In the genomic region with DNA sequence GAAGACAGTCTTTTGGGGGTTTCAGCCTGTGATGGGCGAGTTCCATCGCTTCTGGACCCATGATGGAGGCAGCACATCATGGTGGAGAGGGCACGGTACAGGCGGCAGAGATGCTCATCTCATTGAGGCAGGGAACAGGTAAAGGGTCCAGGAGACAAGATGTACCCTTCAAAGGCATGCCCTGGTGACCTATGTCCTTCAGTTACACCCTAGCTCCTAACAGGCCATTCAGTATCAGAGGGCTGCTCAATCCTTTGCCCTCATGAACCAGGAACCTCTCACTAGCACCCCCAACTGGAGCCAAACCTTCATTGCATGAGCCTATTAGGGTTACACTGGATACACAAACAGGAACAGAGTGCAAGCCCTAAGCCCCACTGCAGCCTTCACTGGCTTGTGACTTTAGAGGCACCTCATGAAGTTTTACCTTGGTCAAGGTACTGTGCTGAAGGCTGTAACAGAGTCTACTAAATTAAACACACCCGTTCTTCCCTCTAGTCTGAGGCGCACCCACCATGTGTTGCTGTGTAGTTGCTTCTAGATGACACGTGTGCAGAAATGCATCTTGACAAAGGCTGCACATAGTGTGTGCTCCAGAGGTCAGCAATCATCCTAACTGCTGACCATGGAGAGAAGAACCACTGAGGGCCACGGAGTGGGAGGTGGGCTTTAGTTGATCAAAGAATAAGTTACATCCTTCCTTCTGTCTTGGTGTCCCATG, we compare ENCODE assay signal across 8 mouse cellular contexts. TPM values are rescaled to one million over a fixed set of nuclear protein-coding genes. Genes with fewer than 3 reads are reported as not detected.
A peak's percentile ranks its signal among the peaks of the same experiment; 100 is the strongest.
DNase-seq lines count a peak whose midpoint lies in the region; ATAC-seq and TF ChIP-seq lines count a peak whose summit lies in the region.

No protein-coding gene starts in this region.

- H3K4me1 ChIP-seq in embryonic facial prominence, embryonic 13.5 days, result no peaks in the 10 kb centered on the region
- H3K4me1 ChIP-seq in liver, adult 2 months (ENCODE audit: control insufficient read depth, insufficient read depth, low read length), result no peaks in the 10 kb centered on the region
- no peaks in the 10 kb centered on the region for H3K4me1 ChIP-seq in stomach, embryonic 14.5 days (ENCODE audit: control insufficient read depth, insufficient read depth, low read length)

- no peaks in the 10 kb centered on the region for H3K79me2 ChIP-seq in liver, adult 2 months (ENCODE audit: control insufficient read depth, insufficient read depth, low read length)

- no peaks in the 10 kb centered on the region for H3K9me3 ChIP-seq in embryonic facial prominence, embryonic 13.5 days
- H3K9me3 ChIP-seq in stomach, embryonic 14.5 days (ENCODE audit: control insufficient read depth, low read depth, low read length), result no peaks in the 10 kb centered on the region

- no peak overlapping the region for H3K9ac ChIP-seq in embryonic facial prominence, embryonic 13.5 days
- no peak overlapping the region for H3K9ac ChIP-seq in liver, adult 2 months (ENCODE audit: low read depth, low read length)
- H3K9ac ChIP-seq in stomach, embryonic 14.5 days (replicated peaks; ENCODE audit: low read depth, low read length), result no peak overlapping the region

- peak; percentile 47 to 70 for DNase-seq in spleen, postnatal 4 days (ENCODE audit: low spot score in 2 of 2)
- no peak for DNase-seq in spleen, postnatal 14 days (ENCODE audit: low spot score in 2 of 2)
- DNase-seq in liver, adult 2 months (ENCODE audit: extremely low read depth, low read depth, low spot score), result peak; percentile 58
- DNase-seq in frontal cortex, postnatal 25 days (ENCODE audit: low spot score in 2 of 2), result no peak
- no peak for DNase-seq in heart, postnatal 10 days
- no peak for DNase-seq in layer of hippocampus, postnatal 25 days (ENCODE audit: extremely low spot score in 1 of 2, low spot score in 1 of 2)

- H3K4me3 ChIP-seq in embryonic facial prominence, embryonic 13.5 days, result no peak overlapping the region
- H3K4me3 ChIP-seq in liver, adult 2 months (ENCODE audit: insufficient read depth, low read depth, low read length), result no peak overlapping the region
- H3K4me3 ChIP-seq in stomach, embryonic 14.5 days (ENCODE audit: low read depth, low read length), result no peak overlapping the region

- no peak; the same call in 1 of the 2 replicates for ATAC-seq in embryonic facial prominence, embryonic 13.5 days (ENCODE audit: insufficient number of reproducible peaks, insufficient read depth, low FRiP score, low TSS enrichment, low read depth)
- peak; percentile 18; the same call in 1 of the 2 replicates for ATAC-seq in stomach, embryonic 14.5 days (ENCODE audit: insufficient number of reproducible peaks, insufficient read depth, low FRiP score, low read depth)

- no peak for TF ChIP-seq POLR2A in liver, adult 2 months (IDR thresholded peaks at IDR 0.05; ENCODE audit: extremely low read depth, insufficient read depth, low read length)

- WGBS in embryonic facial prominence, embryonic 13.5 days, result 56% methylated on average over 8 of the region's 8 CpGs
- 64% methylated on average over 8 of the region's 8 CpGs for WGBS in liver, adult 2 months
- WGBS in stomach, embryonic 14.5 days, result 59% methylated on average over 8 of the region's 8 CpGs

- H3K27me3 ChIP-seq in embryonic facial prominence, embryonic 13.5 days, result 0 out of 2 replicates have a peak, but pooled peaks cover 2% of the 10 kb centered on the region
- no peaks in the 10 kb centered on the region for H3K27me3 ChIP-seq in liver, adult 2 months (ENCODE audit: control insufficient read depth, insufficient read depth, low read length)
- H3K27me3 ChIP-seq in stomach, embryonic 14.5 days (ENCODE audit: control insufficient read depth, insufficient read depth, low read length), result no peaks in the 10 kb centered on the region

- TF ChIP-seq CTCF in liver, adult 2 months (IDR thresholded peaks at IDR 0.05; ENCODE audit: low read depth, low read length), result peak; percentile 31; the same call in 1 of the 2 replicates

- intact Hi-C loops in heart, postnatal 10 days (cut with DNase I), result loop anchor here (1.0 to 2.0 kb wide), 4 partner anchors 22 to 227 kb away; no protein-coding TSS in a partner anchor

- no peak overlapping the region for H3K27ac ChIP-seq in embryonic facial prominence, embryonic 13.5 days
- no peak overlapping the region for H3K27ac ChIP-seq in liver, adult 2 months (replicated peaks; ENCODE audit: insufficient read depth, low read depth, low read length)
- no peak overlapping the region for H3K27ac ChIP-seq in stomach, embryonic 14.5 days (ENCODE audit: low read length)

- H3K4me2 ChIP-seq in embryonic facial prominence, embryonic 13.5 days, result 0 out of 2 replicates have a peak overlapping the region, but pooled peaks have one; percentile 22
- H3K4me2 ChIP-seq in stomach, embryonic 14.5 days (replicated peaks; ENCODE audit: low read depth, low read length), result no peak overlapping the region

- no peaks in the 10 kb centered on the region for H3K36me3 ChIP-seq in embryonic facial prominence, embryonic 13.5 days
- H3K36me3 ChIP-seq in liver, adult 2 months (ENCODE audit: control insufficient read depth, insufficient read depth, low read length), result no peaks in the 10 kb centered on the region
- no peaks in the 10 kb centered on the region for H3K36me3 ChIP-seq in stomach, embryonic 14.5 days (ENCODE audit: control insufficient read depth, insufficient read depth, low read length)

RNA-seq across cellular contexts. Expression of a gene that starts 10.4 kb away (rescaled TPM):
- 214 and 235 TPM in 2 replicates for polyA plus RNA-seq in embryonic facial prominence, embryonic 13.5 days (2015; fragmentation: Nextera tagmentation; extraction: Ambion mirVana)
- 2.8 and 3.8 TPM in 2 replicates for total RNA-seq in liver, adult 2 months (2014; rRNA removed)
- 0.80 TPM in 2 replicates for polyA plus RNA-seq in liver, adult 2 months (2012; rRNA removed)
- 131 and 132 TPM in 2 replicates for polyA plus RNA-seq in stomach, embryonic 14.5 days (2014; fragmentation: Nextera tagmentation; extraction: Ambion mirVana)
- total RNA-seq in heart, postnatal 10 days (2021), result 10 to 100 TPM; 44.3 to 46.4 TPM
- 1 to 10 TPM; 2.6 to 3.5 TPM for total RNA-seq in layer of hippocampus, postnatal 25 days (2021)

RNA-seq across cellular contexts. Expression of a gene that starts 16.0 kb away (rescaled TPM):
- polyA plus RNA-seq in embryonic facial prominence, embryonic 13.5 days (2015; fragmentation: Nextera tagmentation; extraction: Ambion mirVana), result 3.8 and 4.0 TPM in 2 replicates
- total RNA-seq in liver, adult 2 months (2014; rRNA removed), result 2.8 and 3.1 TPM in 2 replicates
- polyA plus RNA-seq in liver, adult 2 months (2012; rRNA removed), result 4.3 and 5.3 TPM in 2 replicates
- 2.6 and 3.4 TPM in 2 replicates for polyA plus RNA-seq in stomach, embryonic 14.5 days (2014; fragmentation: Nextera tagmentation; extraction: Ambion mirVana)
- 1 to 10 TPM; 5.1 to 5.9 TPM for total RNA-seq in heart, postnatal 10 days (2021)
- 10 to 100 TPM; 20.6 to 25.0 TPM for total RNA-seq in layer of hippocampus, postnatal 25 days (2021)

RNA-seq across cellular contexts. Expression of a gene that starts 46.6 kb away (rescaled TPM):
- polyA plus RNA-seq in embryonic facial prominence, embryonic 13.5 days (2015; fragmentation: Nextera tagmentation; extraction: Ambion mirVana), result 11.2 and 13.4 TPM in 2 replicates
- total RNA-seq in liver, adult 2 months (2014; rRNA removed), result 5.9 and 9.9 TPM in 2 replicates
- polyA plus RNA-seq in liver, adult 2 months (2012; rRNA removed), result 2.8 and 3.5 TPM in 2 replicates
- 14.3 and 14.7 TPM in 2 replicates for polyA plus RNA-seq in stomach, embryonic 14.5 days (2014; fragmentation: Nextera tagmentation; extraction: Ambion mirVana)
- 10 to 100 TPM; 25.5 to 37.3 TPM for total RNA-seq in heart, postnatal 10 days (2021)
- 1 to 10 TPM; 3.6 to 4.2 TPM for total RNA-seq in layer of hippocampus, postnatal 25 days (2021)

Comparison
In these comparisons a context has a peak if more than half of its experiments do, and no peak if none do; other contexts are left out.
1. DNase-seq: peak in spleen, postnatal 4 days (2 of 2) and liver, adult 2 months (single experiment); none in spleen, postnatal 14 days (0 of 2), frontal cortex, postnatal 25 days (0 of 2), heart, postnatal 10 days (0 of 2) and layer of hippocampus, postnatal 25 days (0 of 2).